Mouse (Mus musculus) liver, postnatal 0 days (tissue): ENCODE measurements around the gene Oxa1l.

ENCODE experiments used
- CTCF ChIP-seq: sonication (generic); IDR thresholded peaks from 2 replicates; pipeline ENCODE4 v1.5.1; 2016; ENCODE audit warnings: antibody characterized with exemption, low read depth
- EP300 ChIP-seq: IDR thresholded peaks from 2 replicates; pipeline ENCODE4 v1.6.1; 2016; ENCODE audit warnings: antibody characterized with exemption, low read depth, mild to moderate bottlenecking

DNA sequence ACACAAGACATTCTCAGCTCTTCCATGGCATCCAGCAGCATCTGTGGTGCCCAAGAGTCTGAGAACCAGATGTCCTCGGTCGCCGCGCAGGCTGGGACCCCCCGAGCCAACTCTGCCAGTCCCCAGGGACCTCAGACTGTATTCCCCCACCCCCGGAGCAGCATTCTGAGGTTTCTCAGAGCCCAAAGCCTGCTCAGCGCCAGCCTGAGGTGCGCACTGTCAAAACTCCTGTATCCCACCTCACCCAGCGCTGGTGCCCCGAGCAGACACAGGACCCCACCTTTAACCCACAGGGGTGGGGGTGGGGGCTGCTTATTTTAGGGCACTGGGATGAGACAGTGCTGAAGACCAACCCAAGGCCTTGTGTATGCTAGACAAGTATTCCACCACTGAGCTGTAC is 10.8 kb downstream of the Oxa1l start:
- TF ChIP-seq CTCF = no peak
- TF ChIP-seq EP300 = no peak
